Mouse (Mus musculus) heart, adult 11 months (tissue): ENCODE data around the gene Bcorl1.

Experiments used
- DNase-seq: peaks from one replicate; pipeline ENCODE4 v3.0.0; 2022

The Bcorl1 gene

DNA sequence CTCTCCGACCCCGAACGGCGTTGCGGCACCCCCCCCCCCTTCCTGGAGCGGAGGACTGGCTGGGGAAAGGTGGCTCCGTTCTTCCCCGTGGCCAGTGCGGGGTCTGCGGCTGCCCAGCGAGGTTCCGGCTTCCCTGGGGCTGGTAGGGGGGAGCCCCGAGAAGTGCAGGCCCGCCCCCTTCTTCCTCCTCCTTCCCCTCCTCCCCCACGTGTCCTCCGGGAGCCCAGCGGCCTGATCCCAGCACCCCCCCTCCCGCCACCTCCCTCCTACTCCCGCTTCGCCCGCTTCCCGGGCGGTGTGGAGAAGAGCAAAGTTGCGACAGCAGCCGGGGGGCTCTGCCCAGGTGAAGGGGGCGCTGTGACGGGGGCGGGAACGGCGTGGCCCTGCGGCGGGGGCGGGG is at the start of gene Bcorl1:
Bcorl1 (plus strand) TSS at position 218 of the 400 bp plus-strand sequence.
- DNase-seq: peak; percentile 98

DNA sequence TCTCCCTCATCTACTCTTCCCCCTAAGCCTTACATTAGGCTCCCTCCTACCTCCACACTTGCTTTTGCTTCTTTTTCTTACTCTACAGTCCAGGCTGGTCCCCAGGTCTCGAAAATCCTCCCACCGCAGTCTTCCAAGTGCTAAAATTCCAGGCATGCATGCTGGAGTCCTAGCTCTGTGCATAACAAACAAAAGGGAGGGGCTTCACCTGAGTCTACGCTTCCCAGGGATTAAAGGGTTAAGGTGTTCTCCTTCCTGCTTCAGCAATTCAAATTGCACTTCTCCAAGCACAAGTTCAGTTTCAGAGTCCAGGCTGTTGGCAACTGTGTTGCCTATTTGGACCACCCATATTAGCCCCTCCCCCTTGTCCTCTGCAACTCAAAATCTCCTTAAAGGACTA is 49.7 kb upstream of the Bcorl1 start:
- peak; percentile 34 for DNase-seq

DNA sequence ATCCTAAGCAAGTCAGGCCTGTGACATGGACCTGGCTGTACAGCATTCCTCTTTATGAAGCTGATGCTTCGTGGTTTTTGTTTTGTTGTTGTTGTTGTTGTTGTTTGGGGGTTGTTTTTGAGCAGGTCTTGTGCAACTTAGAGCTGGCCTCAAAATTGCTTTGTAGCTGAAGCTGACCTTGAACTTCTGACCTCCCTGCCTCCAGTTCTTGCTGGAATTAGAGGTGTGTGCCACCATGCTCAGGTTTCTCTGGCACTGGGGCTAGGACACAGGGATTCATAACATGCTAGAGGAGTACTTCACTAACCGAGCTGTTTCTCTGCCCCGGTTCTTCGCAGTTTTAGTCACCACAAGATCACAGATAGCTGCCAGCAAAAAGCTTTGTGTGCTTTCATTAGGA is 35.8 kb upstream of the Bcorl1 start:
- no peak for DNase-seq

DNA sequence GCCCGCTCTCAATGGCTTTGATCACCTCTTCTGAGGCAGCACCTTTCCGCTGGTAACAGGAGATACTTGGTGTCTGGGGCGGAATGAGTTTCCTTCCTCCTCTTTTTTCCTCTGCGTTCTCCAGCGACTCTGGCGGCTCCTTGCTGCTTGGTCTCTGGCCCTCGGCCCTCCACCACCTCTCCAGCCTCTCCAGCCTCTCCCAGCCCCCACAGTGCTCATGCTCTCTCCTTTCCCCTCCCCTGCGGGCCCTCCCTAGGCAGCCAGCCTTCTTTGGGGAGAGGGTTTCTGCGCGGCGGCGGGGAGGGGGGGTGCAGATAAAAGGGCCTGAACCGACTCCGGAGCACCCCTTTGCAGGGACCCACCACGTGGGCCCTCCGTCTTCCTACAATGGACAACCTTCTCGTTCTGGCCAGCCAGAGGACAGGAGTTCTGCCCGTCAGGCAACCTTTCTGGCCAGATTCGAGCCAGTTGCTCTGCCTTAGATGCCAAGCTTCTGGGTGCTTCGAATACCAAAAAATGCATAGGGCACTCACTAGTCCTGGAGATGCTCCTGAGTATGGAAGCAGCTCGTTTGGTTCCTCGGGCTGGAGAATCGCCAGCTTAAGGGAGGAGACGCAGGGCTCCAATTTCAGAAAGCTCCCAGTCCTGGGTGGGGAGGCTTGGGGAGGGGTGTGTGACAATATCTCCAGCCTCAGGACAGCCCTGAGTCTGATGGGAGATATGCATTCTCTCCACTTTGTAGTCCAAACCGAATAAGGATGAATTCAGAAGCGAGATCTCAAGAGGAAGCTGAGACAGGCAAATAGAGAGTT is 30.2 kb upstream of the Bcorl1 start:
- DNase-seq: no peak

DNA sequence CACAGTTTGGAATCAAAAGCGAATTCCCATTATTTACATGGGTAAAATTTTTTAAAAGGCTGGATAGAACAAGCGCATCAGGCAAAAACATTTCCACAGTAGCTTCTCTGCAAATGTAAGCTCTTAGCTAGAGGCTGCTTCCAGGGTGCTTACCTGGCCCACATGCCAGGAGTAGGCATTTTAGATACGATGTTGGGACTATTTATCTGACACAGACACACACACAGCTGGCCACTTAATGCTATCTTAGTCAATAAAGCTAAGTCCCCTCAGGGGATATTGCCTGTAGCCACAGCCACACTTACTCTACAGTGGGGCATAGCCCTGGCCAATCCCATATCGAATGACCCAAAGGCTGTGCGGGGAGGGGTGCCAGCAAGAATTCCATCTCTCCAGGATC is 29.4 kb upstream of the Bcorl1 start:
- DNase-seq: no peak

DNA sequence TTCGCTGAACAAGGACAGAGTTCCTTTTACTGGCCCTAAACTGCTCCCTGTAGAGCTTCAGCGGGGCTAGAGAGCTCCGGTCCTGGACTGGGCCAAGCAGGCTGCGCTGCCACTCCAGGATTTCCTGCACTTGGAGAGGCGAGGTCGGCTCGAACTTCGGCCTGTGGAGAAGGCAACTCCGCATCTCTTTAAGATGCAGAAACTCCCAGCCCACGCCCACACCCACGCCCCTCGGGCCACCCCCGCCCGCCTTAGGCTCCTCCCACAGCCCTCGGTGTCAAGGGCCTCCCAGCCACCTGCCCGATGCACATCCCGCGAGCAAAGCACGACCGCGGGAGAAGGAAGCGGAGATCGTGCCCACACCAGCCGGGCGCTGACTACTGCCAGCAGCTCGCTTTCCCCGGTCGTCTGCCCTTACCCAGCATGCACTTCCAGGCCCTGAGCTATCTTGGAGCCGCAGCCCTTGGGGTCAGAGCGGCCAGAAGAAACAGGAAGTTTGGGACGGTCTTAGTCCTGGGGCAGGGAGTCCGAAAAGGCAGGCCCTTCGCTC is 26.6 kb upstream of the Bcorl1 start:
- peak; percentile 99 for DNase-seq

DNA sequence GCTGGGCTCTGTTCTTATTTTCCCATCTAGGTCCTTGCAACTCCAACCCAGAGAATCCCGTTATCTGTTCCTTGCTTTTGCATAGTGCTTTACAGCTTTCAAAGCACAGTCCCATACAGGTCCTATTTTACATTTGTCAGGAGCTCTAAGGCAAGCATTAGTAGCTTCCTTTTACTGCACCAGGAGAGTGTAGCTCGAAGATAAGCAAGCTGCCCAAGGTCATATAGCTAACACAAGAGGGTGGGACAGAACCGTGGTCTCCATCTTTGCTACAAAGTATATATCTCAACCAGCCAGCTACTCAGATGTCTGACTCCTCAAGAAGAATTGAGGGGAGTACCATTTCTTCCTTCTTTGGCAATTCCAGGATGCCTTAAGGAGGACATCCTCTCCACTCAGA is 23.7 kb upstream of the Bcorl1 start:
- DNase-seq: no peak

DNA sequence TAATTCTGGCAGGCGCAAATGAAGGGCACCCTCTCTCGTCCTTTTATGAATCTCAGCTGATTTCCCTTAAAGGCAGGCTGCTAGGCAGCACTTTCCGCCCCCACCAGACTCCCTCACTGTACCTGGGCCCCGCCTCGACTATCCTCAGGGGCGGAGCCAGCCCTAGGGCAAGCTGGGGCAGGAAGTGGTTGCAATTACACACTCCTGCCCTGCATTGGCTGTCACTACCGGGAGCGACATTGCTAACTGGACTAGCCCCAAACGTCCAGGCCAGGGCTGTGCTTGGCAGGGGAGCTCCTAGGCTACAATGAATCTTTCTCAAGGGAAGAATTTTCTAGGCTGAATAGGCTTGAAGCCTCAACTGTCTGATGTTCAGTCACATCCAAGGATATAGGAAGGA is 23.0 kb upstream of the Bcorl1 start:
- peak; percentile 90 for DNase-seq

DNA sequence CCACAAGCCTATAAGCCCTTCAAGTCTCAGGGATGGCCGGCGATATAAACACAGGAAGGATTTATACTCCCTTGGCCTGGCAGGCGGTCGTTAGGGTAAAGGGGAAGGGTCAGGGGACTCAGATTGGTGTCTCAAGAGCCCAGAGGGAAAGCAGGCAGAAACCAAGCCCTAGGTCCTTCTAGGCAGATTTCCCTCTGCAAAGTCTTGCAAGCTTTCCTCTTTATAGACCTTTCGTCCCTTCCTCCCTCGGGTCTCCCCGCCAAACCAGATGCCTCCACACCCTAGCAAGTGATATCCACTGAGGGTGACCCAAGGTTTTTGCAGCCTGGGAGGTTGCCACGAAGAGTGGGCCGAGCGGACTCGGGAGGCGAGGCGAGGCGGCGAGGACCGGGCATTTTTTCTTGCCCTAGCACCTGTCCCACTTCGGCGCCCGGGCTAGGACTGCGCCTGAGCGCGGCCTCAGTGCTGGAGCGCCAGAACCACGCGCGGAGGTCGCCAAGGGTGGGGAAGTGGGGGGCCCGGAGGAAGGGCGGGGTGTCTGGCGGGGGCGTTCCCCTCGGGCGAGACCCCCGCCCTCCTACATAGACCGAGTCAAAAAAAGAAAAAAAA is 613 bp upstream of the Bcorl1 start:
- peak; percentile 88 for DNase-seq

DNA sequence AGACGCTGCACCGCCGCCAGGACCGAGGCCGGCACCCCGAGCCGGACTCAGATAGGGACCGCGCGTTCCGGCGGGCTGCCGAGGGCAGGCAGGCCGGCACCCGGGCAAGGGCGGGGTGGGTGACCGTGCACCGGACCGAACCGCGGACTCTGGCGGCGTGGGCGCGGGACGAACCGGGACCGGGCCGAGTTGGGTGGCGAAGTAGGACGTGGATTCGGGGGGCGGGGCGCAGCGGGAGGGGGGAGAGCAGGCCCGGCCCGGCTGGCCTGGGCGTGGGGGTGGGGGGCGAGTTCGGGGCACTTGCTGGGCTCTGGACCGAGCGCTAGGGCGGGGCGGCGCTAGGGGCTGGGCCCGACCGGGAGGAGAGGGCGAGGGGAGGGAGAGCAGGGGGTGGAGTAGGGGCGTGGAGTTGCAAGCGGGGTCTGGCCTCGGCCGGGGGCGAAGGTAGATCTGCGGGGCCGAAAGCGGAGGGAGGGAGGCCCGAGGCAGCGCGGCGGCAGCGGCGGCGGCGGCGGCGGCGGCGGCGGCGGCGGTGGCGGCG is 533 bp downstream of the Bcorl1 start:
- DNase-seq: peak; percentile 97

DNA sequence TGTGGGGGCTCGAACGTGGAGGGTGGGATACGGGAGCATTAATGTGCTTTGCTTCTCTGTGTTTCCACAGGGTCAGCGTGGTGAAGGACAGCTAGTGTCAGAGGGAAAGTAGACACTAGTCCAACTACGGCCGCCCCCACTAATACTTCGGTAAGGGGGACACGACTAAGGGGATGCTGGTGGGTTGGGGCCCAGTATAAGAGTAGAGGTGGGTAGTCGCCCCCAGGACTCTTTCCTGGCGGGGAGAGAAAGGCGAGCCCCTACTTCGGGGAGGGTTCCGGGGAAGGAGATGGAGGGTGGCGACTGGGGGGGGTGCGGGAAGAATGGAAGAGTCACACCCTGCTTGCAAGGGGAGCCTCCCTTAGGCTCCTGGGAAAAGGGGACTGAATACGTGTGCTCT is 1.6 kb downstream of the Bcorl1 start:
- DNase-seq: peak; percentile 92

DNA sequence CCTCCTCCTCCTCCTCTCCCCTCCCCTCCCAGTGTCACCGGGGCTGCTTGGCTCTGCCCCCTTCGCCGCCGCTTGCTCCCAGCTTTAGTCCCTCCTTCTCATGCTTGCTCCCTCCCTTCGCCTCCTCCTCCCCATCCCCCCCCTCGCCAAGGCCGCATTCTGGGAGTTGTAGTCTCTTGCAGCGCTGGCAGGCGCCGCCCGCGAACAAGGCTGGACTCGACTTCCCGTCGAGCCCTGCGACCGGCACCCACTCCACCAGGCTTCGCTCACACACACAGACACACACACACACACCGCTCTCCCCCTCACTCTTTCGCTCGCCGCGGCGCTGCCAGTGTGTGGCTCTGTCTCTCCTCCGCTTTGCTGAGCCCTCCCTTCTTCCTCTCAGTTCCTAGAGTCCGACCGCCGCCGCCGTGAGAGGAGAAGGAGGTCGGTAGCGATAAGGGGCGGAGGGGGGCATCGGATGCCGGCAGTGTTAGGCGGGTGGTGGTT is 2.3 kb downstream of the Bcorl1 start:
- peak; percentile 99 for DNase-seq

DNA sequence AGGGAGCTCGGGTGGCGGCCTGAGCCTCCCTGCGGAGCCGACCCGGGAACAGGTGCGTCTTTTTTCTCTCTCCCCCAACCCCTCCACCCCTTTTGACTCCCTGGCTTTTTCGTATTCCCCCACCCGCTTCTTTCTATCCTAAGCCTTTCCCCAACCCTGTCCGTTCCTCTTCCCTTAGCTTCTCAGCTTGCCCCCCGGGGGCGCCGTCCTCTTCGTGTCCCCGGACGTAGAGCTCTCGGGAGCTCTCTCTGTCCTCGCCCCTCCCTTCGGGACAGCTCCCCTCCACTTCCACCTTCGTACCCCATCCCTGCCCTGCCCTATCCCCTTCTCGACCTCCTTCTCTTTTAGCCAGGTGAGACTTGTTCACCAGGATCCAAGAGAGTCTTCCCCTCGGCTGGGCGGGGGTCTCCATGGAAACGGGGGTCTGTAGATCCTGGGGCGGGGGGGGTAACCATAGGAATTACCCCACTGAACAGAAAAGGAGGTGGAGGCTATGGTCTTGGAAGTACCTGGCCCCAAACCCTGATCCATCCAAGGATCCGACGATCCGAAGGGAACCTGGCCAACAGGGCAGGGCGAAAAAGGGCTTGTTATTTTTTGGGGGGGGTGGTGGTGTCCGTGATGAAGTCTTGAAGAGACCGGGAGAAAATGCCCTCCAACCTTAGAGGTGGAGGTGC is 2.9 kb downstream of the Bcorl1 start:
- DNase-seq: peak; percentile 90

DNA sequence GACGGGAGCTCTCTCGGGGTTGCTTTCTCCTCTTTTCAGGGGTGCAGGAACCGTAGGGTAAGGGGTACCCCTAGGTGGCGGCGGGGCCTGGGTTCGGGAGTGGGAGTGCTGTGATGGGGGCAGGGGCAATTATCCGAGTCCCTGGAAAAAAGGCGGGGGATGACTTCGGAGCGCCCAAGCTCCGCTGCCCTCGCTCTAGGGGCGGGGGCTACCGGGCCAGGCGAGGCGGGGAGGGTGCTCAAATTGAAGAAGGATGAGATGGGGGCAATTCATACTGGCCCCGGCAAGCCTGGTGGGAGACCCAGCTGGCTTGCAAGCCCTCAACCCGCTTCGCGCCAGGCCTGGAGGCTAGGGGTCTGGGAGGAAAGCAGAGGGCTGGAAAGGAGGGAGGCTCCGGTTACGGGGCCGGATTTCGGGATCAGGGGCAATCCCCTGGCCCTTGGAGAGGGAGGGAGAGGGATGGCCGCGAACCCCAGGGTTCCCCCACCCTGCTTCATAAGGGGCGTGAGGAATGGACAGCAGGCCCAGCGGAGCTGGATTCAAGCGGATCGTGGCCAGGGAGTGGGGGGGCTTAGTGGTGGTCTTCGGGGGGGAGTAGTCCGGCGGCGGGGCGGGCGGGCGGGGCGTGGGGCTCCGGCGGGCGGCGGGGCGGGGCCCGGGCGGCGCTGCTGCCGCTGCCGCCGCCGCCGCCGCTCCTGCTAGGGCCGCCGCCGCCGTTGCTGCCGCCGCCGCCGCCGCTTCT is 3.7 kb downstream of the Bcorl1 start:
- peak; percentile 92 for DNase-seq

DNA sequence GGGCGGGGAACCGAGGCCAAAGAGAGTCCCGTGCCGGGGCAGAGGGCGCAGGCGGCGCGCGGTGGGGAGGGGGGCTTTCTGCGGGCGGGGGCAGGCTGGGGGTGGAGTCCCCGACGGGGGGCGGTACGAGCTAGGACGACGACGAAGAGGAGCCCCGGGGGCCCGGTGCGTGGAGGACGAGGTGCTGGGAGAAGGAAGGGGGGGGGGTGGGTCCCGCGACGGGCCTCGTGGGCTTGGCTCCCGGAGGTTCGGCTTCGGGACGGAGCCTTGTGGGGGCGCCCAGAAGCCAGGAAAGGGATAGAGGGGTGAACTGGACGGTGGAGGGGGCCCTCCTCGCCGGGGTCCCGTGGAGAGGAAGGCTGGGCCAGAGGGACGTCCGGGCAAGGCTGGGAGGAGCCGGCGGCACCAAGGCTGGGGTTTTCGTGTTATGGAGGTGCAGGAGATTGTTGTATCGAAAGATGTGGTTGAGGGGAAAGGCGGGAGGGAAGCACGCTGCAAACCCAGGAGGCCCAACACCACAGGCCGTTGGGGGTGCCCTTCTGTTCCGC is 4.3 kb downstream of the Bcorl1 start:
- peak; percentile 91 for DNase-seq

DNA sequence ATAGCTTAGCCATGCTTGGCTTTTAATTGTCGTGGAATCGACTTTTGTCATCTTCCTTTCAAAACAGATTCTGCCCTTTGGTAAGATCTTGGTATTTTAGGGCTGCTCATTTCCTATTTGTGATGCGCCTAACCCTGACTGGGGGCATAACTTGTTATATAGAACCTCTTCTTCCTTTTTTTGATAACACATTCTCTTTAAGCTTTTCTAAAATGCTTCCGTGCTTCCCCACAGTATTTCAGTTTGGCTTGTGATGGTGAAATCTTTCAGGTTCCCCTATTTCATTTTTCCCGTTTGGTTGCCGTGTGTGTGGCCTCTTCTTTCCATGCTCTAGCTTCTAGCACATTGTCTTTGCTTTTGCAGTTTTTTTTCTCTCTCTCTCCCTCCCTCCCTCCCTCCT is 14.2 kb downstream of the Bcorl1 start:
- no peak for DNase-seq

DNA sequence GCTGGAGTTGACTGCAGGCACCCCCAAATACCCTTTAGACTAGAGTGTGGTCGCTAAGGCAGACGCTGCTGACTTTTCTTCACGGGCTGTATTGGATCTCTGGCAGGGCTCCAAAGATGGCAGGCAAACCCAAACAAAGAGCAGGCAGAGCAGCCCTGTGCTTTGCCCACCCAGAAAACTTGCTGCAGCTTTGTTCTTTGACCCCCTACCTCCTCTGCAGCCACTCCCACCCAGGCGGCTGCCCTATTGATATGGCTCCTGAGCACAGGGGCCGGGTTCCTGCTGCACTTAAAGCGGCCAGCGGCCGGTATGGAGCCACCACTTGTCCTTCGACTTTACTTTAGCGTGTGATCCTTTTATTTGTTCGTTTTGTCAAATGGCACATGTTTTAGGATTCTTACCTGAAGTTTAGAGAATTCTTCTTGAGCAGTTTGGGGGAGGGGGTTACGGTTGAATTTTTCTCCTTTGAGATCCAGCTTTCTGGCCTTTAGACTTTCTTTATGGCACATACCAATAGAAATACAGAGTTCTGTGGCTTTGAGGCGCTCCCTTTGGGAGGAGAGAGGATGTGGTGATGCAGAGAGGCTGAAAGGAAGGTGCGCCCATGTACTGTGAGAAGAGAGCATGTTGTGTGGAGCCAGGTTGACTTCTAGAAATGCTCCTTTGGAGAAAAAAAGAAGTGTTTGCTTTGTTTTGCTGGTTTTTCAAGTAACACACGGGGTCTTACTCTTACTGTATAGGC is 24.8 kb downstream of the Bcorl1 start:
- DNase-seq: no peak

DNA sequence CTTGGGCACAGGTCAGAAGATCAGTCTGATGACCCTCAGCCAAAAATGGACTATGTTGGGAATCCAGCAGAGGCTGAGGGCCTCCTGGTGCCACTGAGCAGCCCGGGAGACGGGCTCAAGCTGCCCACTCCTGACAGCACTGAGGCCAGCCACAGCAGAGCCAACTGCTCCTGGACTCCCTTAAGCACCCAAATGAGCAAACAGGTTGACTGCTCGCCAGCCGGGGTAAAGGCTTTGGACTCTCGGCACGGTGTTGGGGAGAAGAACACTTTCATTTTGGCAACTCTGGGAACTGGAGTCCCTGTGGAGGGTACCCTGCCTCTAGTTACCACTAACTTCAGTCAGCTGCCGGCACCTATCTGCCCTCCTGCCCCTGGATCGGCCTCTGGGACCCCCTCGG is 26.7 kb downstream of the Bcorl1 start:
- DNase-seq: no peak

DNA sequence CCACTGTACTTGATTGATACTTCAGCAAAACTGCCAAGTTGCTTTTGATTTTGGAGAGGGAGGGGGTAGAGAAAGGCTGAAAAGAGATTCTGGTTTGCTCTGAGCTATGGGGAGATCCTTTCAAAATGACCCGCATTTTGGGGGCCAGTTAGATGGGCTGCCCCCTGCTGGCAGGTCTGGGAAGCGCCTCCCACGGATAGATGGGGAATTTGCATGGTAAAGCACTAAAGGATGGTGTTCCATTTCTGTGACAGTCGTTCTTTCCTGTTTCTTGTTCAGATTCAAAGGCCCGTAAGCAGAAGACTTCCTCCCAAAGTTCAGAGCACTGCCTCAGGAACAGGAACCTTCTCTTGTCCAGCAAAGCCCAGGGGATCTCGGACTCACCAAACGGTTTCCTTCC is 42.5 kb downstream of the Bcorl1 start:
- DNase-seq: peak; percentile 93

DNA sequence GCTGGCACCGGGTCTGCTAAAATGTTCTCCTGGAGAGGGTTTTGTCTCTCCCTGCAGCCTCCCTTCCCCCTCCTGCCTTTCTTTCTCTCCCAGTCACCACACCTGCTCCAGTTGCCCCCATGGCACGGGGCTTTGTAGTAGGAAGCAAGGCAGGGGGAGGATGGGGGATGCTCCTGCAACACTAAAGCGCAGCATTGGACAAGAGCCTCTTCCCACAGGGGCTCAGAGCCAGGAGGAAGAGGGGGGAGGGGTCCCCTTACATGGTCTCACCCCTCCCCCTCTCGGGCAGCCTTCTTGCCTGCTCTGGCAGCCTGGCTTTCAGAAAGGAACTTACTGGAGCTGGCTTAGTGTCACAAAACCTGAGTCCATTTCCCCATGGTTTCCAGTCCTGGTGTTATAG is 44.8 kb downstream of the Bcorl1 start:
- DNase-seq: no peak

DNA sequence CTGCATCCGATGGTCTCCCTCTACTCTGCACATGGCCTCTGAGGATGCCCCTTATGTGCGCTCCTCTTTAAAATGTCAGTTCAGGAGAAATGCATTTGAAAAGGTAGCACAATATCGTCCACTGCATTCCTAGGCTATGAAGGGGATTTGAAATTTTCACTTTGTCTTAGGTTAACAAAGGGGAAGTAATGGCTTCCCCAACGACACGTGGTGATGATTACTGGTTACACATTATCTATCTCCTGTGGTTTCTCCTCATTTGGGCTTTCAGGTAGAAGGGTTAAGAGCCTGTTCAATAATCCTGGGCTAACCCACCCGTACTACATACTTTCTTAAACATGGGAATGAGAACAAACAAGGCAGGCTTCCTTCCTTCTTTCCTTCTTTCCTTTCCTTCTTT is 48.2 kb downstream of the Bcorl1 start:
- DNase-seq: no peak

DNA sequence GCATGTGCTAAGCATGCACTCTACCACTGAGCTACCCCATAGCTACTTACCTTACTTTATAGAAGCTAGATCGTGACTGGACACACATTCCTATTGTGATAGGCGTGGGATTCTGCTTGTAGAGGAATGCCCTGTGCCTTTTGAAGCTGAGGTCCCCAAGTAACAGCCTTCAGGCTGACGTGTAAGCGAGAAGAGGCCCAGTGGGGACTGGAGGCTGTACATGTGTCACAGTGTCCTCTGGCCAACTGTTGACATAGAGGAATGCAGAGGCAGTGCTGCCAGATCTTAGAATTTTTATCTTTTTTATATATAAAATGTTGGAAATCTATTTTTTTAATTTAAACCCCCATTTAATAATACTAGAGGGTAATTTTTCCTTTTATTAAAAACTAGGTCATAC is 58.8 kb downstream of the Bcorl1 start:
- DNase-seq: no peak
